Mouse (Mus musculus) midbrain, embryonic 11.5 days (tissue): ENCODE results near the gene Tbc1d5. TPM values are rescaled to one million over a fixed set of nuclear protein-coding genes. Genes with fewer than 3 reads are reported as not detected.
"Not testable (repeated sequence)": the region's sequence is repeated elsewhere in the genome, so short reads cannot be mapped to it uniquely, and the experiment has no call there.

Experiments used
- ATAC-seq: fragments of 200-750 bp; cut with Nextera tagmentation; 2 replicates; pipeline ENCODE4 v1.8.0; 2017; ENCODE audit warnings: moderate TSS enrichment, moderate library complexity; ENCODE audit not compliant: low FRiP score
- DNase-seq: peaks from one replicate; pipeline ENCODE4 v3.0.0; 2015; ENCODE audit warnings: low spot score; ENCODE audit errors: missing footprints
- H3K27ac ChIP-seq: fragments of 300-500 bp; sonication (generic); 2 replicates; pipeline ENCODE4 v1.5.1; 2014; ENCODE audit warnings: low read depth, low read length
- H3K27me3 ChIP-seq: fragments of 300-500 bp; sonication (generic); 2 replicates; pipeline ENCODE4 v1.6.1; 2014; ENCODE audit warnings: mild to moderate bottlenecking, low read length, moderate library complexity, mixed read lengths; ENCODE audit not compliant: control insufficient read depth, insufficient read depth
- H3K36me3 ChIP-seq: fragments of 300-500 bp; sonication (generic); 2 replicates; pipeline ENCODE4 v1.6.1; 2014; ENCODE audit warnings: mild to moderate bottlenecking, low read length, moderate library complexity, mixed read lengths; ENCODE audit not compliant: control insufficient read depth, insufficient read depth
- H3K4me1 ChIP-seq: fragments of 300-500 bp; sonication (generic); 2 replicates; pipeline ENCODE4 v1.6.1; 2014; ENCODE audit warnings: low read length; ENCODE audit not compliant: control insufficient read depth, insufficient read depth
- H3K4me2 ChIP-seq: fragments of 300-500 bp; sonication (generic); 2 replicates; pipeline ENCODE4 v1.6.1; 2014; ENCODE audit warnings: mild to moderate bottlenecking, moderate library complexity
- H3K4me3 ChIP-seq: fragments of 300-500 bp; sonication (generic); 2 replicates; pipeline ENCODE4 v1.5.1; 2014; ENCODE audit warnings: low read depth, low read length
- H3K9ac ChIP-seq: fragments of 300-500 bp; sonication (generic); 2 replicates; pipeline ENCODE4 v1.6.1; 2014; ENCODE audit warnings: low read length
- H3K9me3 ChIP-seq: fragments of 300-500 bp; sonication (generic); 2 replicates; pipeline ENCODE4 v1.6.1; 2016; ENCODE audit warnings: low read length; ENCODE audit not compliant: control insufficient read depth
- WGBS: fragments of 180-500 bp; shearing (Covaris S2); extraction: QIAGEN DNeasy Blood & Tissue Kit; methylation state at CpG from one replicate; pipeline ENCODE4 v1.1.7; 2014; 5-methylcytosine and 5-hydroxymethylcytosine counted together
- polyA plus RNA-seq: library from polyadenylated mRNA; unstranded; fragments of >200 nt; fragmentation: Nextera tagmentation; extraction: Ambion mirVana; gene quantifications from 2 replicates; pipeline ENCODE4 v1.2.1, GENCODE M21; 2014

The Tbc1d5 gene
- polyA plus RNA-seq, 1 experiment from 2014 or later, result 9.4 TPM

- Histone ChIP-seq H3K36me3 (no peaks in the 10 kb centered on the region), H3K9me3 (no peaks in the 10 kb centered on the region), H3K4me2 (no peak overlapping the region), H3K4me3 (no peak overlapping the region), H3K9ac (no peak overlapping the region), H3K27me3 (no peaks in the 10 kb centered on the region), H3K4me1 (no peaks in the 10 kb centered on the region), H3K27ac (no peak overlapping the region)
- WGBS, result 75% methylated on average over 2 of the region's 2 CpGs
- DNase-seq (no peak), ATAC-seq (no peak)
Measured at GRCm38 (mm10) chr17:50726265-50726664, 452.9 kb downstream of the Tbc1d5 start.

GRCm38 (mm10) chr17:50724376-50724775 is 454.8 kb downstream of the Tbc1d5 start:
- H3K9me3 ChIP-seq, result no peaks in the 10 kb centered on the region
- no peak overlapping the region for H3K4me2 ChIP-seq
- no peaks in the 10 kb centered on the region for H3K27me3 ChIP-seq
- no peaks in the 10 kb centered on the region for H3K36me3 ChIP-seq
- no peak overlapping the region for H3K27ac ChIP-seq
- H3K4me1 ChIP-seq, result no peaks in the 10 kb centered on the region
- 46% methylated on average over 2 of the region's 2 CpGs for WGBS
- ATAC-seq (no peak), DNase-seq (no peak)
- H3K4me3 ChIP-seq, result no peak overlapping the region
- H3K9ac ChIP-seq, result no peak overlapping the region

GRCm38 (mm10) chr17:50717586-50717985 is 461.6 kb downstream of the Tbc1d5 start:
- no peaks in the 10 kb centered on the region for H3K27me3 ChIP-seq
- H3K4me2 ChIP-seq, result no peak overlapping the region
- no peaks in the 10 kb centered on the region for H3K36me3 ChIP-seq
- no peak overlapping the region for H3K9ac ChIP-seq
- H3K4me1 ChIP-seq, result no peaks in the 10 kb centered on the region
- ATAC-seq (no peak), DNase-seq (no peak)
- H3K27ac ChIP-seq, result no peak overlapping the region
- H3K4me3 ChIP-seq, result no peak overlapping the region
- no peaks in the 10 kb centered on the region for H3K9me3 ChIP-seq
- 88% methylated on average over 5 of the region's 5 CpGs for WGBS

DNA sequence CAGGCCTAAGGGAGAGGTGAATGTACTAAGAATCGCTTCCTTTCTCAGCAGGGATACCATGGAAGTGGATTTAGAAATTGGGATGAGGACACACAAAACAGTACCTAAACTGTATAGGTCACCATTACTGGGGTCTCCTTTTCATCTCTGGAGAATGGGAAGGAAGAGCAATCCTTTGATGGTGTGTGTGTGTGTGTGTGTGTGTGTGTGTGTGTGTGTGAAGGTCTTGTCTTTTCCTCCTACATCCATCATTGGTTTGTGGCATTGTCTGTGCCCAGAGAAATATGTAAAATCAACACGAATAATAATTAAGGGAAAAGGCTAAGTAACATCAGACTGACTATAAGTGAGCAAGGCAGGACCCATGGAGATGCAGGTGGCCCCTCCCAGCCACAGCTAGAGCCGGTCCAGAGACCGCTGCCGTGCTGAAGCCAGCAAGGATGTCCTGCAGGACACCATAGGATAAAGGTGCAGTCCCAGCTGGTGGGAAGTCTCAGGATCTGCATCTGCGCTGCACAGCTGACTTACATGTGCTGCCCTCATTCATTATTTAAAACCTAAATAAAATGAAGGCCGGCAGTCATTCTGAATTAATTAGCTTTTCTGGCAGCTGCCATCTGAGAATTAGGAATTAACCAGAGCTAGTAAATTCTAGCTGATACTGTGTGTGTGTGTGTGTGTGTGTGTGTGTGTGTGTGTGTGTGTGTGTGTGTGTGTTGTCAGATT is 468.5 kb downstream of the Tbc1d5 start:
- Histone ChIP-seq H3K27ac (no peak overlapping the region), H3K36me3 (no peaks in the 10 kb centered on the region), H3K4me1 (no peaks in the 10 kb centered on the region), H3K4me3 (no peak overlapping the region), H3K27me3 (no peaks in the 10 kb centered on the region), H3K4me2 (no peak overlapping the region), H3K9me3 (no peaks in the 10 kb centered on the region), H3K9ac (no peak overlapping the region)
- DNase-seq (peak; percentile 78), ATAC-seq (peak; percentile 90)
- 71% methylated on average over 7 of the region's 7 CpGs for WGBS

DNA sequence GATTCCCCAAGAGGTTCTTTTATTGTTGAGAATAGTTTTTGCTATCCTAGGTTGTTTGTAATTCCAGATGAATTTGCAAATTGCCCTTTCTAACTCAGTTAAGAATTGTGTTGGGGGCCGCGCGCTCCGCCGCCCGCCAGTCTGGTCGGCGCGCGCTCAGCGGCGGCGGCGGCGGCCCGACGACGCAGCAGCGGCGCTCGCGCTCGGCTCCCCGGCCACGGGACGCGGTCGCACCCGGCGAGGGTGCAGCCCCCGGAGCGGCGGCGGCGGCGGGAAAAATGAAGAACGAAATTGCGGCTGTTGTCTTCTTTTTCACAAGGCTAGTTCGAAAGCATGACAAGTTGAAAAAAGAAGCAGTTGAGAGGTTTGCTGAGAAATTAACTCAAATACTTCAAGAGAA is 480.7 kb downstream of the Tbc1d5 start:
- H3K27me3 ChIP-seq, H3K27ac ChIP-seq, H3K36me3 ChIP-seq, H3K4me3 ChIP-seq, ATAC-seq, H3K4me1 ChIP-seq, DNase-seq, H3K9ac ChIP-seq, H3K9me3 ChIP-seq: not testable (repeated sequence)
- WGBS, result 2% methylated on average over 32 of the region's 39 CpGs
- H3K4me2 ChIP-seq, result peak overlapping the region; percentile 30; the same call in 1 of the 2 replicates

DNA sequence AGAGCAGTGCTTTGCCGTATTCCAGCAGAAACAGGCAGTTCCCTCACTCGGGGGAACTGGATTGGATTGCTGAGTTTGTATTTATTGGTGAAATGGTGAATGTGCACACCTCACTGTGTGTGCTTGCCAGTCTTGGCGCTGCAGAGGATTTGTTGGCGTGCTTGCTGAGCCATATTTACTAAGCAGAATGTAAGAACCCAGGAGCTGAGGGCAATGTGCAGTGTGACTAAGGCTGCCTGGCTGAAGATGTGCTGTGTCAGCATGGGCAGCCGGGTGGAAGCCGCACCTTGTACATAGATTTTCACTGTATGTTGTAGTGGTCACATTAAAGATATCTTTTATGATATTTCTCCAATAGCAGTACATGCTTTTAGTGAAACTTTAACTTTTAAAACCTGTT is 491.0 kb downstream of the Tbc1d5 start:
- Histone ChIP-seq H3K27me3 (no peaks in the 10 kb centered on the region), H3K36me3 (no peaks in the 10 kb centered on the region), H3K9ac (no peak overlapping the region), H3K9me3 (no peaks in the 10 kb centered on the region), H3K4me3 (no peak overlapping the region), H3K27ac (no peak overlapping the region), H3K4me1 (no peaks in the 10 kb centered on the region), H3K4me2 (no peak overlapping the region)
- WGBS, result 84% methylated on average over 6 of the region's 6 CpGs
- no peak for ATAC-seq
- peak; percentile 75 for DNase-seq

DNA sequence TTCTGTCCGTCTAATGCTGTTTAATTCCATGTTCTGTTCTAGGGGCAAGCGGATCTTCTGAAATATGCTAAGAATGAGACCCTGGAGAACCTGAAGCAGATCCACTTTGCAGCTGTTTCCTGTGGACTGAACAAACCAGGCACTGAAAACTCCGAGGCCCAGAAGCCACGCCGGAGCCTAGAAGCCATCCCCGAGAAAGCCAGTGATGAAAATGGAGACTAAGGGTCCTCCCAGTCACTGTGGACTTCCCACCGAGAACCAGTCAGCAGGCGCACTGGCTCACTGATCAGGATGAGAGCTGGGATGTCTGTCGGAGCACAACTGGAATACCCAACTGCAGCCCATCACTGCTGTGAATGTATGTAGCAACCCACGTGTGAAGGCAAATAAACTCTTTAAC is 491.5 kb downstream of the Tbc1d5 start:
- ATAC-seq, result no peak
- Histone ChIP-seq H3K27me3 (no peaks in the 10 kb centered on the region), H3K4me2 (no peak overlapping the region), H3K9me3 (no peaks in the 10 kb centered on the region), H3K27ac (no peak overlapping the region), H3K9ac (no peak overlapping the region), H3K36me3 (no peaks in the 10 kb centered on the region), H3K4me1 (no peaks in the 10 kb centered on the region), H3K4me3 (no peak overlapping the region)
- 79% methylated on average over 10 of the region's 10 CpGs for WGBS
- peak; percentile 51 for DNase-seq

- 72% methylated on average over 7 of the region's 7 CpGs for WGBS
- no peaks in the 10 kb centered on the region for H3K27me3 ChIP-seq
- no peak overlapping the region for H3K4me3 ChIP-seq
- ATAC-seq (no peak), DNase-seq (peak; percentile 82)
- H3K27ac ChIP-seq, result no peak overlapping the region
- no peaks in the 10 kb centered on the region for H3K9me3 ChIP-seq
- H3K4me2 ChIP-seq, result no peak overlapping the region
- H3K36me3 ChIP-seq, result no peaks in the 10 kb centered on the region
- H3K9ac ChIP-seq, result no peak overlapping the region
- no peaks in the 10 kb centered on the region for H3K4me1 ChIP-seq
Measured at GRCm38 (mm10) chr17:50684960-50685645, 494.0 kb downstream of the Tbc1d5 start.
